Mouse (Mus musculus) testis, postnatal 10 days (tissue): ENCODE data around the gene Fam205a1.
"Not testable (repeated sequence)": the region's sequence is repeated elsewhere in the genome, so short reads cannot be mapped to it uniquely, and the experiment has no call there.

ENCODE experiments used
- DNase-seq: peaks from one replicate; pipeline ENCODE4 v3.0.0; 2021; ENCODE audit warnings: low spot score

Gene Fam205a1

DNA sequence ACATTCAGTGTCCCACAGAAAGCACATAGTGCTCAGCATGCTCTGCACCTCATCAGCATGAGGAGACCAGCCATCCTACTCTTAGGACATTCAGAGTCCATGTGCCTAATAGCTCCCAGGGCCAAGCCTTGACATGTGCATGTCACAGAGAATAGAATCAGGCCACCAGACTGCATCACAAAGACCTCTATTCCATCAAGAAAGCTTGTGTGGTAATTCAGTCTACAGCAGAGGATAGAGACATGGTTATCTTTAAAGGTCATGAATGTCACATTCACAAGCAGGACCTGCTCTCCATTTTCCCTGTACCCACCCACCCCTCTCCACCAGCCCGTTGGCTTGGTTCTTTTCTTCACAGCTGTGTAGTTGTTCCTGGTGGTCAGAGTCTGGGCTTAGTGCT is at the start of gene Fam205a1:
TSS of gene Fam205a1 (minus strand) at position 101 of the 400 bp plus-strand sequence.
- DNase-seq = not testable (repeated sequence)

DNA sequence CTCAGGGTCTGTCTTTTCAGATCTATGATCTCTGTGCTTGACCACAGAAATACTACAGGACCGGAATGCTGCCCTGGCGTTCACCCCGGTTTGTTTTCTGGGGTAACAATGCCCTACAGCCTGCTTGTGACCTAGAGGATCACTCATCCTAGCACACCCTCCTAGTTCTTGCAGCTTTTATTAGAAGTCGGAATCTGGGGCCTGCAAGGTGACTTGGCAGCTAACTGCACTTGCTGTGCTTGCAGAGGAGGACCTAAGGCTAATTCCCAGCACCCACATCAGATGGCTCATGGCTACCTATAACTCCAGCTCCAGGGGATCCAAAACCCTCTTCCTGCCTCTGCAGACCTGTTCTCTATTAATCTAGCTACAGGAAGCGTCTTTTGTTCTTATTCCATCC is 49.0 kb upstream of the Fam205a1 start:
- peak; percentile 25 for DNase-seq

DNA sequence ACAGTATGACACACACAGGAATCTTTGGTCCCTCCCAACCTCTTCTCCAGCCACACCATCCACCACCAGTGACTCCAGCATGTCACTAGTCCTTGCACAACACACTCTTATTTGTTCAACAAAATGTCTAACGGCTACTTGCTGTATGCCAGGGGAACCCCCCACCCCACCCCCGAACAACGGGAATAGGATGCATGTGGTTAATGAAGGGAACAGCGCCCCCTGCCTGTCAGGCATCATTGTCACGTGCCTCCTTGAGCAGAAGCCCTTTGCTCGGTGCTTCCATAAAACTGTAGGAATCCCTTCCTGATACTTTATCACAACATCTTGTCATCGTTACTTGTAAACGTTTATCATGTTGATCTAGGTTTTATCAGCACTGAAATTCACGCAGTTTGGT is 48.5 kb upstream of the Fam205a1 start:
- DNase-seq = peak; percentile 65

DNA sequence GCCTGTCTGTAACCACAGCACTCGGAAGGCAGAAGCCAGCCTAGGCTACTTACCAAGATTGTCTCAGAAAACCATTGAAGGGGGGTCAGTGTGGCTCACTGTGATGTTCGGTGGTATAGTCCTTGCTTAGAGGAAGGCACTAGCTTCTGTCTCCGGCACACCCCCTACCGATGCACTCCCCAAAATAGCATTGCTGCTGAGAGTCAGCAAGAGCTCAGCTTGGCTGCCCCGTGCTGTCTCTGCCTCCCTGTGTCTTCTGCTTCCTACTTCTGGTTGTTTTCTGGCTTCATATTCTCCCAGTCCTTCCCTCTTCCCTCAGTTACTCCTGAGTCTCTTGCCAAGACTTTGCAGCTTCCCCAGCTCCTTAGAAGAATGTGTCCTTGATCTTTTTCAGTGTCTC is 47.2 kb upstream of the Fam205a1 start:
- peak; percentile 38 for DNase-seq

DNA sequence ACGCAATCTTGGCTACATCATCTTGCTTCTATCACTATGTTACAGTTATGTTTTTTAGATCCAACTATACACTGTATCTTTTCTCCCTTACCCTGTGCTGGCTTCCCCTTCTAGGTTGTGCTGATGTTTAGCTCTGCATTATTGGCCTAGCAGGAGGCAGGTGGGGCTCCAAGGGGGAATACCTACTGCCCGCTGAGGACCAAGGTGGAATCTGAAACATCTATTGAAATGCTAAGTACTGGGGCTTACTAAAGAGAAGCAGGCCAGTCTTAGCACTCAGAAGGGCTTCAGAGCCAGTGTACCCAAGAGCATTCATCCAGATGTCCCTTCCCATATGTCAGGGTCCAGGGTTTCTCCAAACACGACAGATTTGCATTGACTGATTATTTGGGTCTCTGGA is 45.2 kb upstream of the Fam205a1 start:
- DNase-seq = no peak

DNA sequence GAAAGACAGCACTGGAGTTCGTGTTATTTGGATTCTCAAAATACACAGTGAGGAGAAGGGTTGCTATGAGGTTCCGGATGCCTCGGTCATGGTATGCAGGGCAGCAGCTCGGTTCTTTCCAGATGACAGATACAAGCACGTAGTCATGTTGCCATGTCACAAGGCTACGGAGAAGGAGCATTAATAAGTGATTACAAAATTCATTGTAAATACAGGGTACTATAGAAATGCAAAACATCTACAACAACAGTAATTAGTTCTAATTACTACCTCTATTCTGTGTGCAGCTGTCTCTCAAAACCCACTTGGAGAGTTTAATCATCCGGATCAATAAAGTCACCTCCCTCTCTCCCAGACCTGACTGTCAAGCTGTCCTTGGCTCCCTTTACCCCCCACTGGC is 41.4 kb upstream of the Fam205a1 start:
- DNase-seq = no peak

DNA sequence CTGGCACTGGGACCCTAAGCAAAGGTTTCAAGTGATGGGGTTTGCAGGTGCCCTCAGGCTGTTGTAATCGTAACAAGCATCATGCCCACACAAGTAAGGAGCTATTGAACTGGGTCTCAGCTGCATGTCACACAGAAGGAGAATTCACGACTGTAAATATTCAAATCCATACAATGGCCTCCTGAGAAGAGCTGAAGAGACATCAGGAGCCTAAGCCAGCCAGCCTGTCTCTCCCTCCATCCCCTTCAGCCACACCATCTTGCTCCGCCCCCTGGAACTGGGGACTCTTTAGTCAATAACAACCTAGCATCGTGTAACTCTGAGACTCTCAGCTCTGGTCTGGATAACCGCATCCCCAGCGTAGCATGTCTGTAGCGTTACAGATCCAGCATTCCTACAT is 37.5 kb upstream of the Fam205a1 start:
- DNase-seq = peak; percentile 21

DNA sequence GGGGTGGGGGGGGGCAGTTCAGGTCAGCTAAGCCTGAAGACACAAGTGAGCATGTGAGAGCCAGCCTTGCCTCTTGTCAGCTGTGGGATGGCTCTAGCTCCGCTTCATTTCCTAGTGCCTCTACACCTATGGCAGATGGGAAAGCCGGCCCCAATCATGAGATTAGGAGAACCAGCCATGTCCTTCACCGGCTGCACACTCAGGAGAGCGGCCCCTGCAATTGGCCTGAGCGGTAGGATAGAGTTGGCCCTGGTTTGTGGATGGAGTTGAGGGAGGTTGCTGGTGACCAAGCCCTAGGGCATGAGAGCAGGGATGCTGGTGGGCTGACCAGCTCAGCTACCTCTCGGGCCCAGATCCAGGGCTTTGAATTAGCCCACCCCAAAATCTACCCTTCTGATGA is 35.1 kb upstream of the Fam205a1 start:
- DNase-seq = peak; percentile 29

DNA sequence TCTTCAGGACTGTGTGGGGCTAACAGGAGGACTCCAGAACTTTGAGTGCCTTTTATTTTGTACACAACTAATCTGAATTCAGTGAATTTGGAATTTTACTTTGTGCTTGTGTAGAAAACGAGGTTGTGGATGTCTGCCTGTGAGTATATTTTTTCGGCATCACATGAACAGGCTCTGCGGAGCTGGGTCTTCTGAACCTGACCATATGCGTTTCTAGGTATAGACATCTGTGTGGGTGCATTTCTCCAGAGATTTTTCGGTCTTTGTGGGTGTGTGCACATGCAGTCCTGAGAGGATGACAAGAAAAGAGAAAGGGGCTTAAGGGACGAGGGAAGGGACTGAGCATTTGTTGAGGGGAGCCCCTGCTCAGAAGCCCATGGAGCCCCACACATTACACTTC is 33.2 kb upstream of the Fam205a1 start:
- peak; percentile 21 for DNase-seq

DNA sequence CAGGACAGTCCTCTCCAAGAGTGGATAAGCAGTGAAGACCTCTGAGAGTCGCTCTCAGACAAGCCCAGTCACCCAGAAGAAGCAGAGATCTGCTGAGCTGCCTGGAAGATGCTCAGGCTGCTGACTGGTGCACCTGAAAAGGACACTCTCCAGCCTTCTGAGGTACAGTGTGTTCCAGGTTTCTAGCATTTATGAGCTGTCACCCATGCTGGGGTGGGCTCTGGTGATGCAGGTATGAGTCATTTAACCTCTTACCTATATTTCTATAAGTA is 26.9 kb upstream of the Fam205a1 start:
- DNase-seq = no peak

DNA sequence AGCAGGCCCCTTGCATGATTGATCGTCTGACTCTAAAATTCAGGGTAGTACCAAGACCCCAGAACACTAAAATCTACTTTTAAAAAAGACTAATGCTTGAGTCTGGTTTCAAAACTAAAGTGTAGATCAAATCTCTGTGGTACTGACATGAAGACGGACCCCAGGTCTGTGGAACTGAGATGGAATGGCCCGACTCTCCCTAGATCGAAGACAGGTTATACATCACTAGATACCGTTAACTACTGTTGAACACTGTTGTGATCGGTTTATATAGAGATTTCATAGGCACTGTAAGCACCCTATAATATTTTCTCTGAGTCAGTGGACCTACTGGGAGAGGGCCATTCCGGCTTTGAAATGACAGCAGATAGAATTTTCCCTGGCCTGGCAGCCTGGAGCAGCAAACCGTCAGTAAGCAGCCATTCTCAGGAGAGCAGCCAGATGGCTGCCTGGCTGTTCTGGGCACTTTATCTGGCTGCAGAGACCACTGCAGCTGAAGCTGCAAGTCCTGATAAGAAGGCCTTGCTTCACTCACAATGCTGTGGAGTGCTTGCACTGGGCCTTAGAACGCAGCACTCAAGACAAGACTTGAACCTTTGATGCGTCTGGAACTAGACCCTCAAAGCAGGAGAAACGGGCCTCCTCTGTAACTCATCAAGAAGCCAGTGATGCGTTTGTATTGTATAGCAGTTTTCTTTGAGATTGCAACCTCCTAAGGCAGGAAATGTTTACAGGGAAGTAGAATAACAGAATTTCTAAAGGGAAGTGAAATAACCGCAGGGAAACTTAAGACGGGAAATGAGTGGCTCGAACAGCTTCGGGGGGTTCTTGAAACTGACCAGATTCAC is 26.4 kb upstream of the Fam205a1 start:
- no peak for DNase-seq

DNA sequence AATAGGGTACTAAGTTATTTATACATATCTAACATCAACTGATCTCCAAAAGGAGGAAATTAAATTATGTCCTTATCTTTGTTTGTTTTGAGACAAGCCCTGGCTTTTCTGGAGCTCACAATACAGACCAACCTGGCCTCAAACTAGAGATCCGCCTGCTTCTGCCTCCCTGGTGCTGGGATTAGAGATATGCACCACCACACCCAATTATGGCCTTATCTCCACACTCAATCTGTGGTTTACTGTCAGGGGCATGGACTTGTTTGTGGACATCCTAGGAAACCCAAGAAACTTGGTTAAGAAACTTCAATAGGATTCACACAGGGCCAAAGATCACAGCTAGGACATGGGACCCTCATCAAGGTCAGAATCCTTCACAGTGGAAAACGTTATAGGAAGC is 24.0 kb upstream of the Fam205a1 start:
- DNase-seq = peak; percentile 5

DNA sequence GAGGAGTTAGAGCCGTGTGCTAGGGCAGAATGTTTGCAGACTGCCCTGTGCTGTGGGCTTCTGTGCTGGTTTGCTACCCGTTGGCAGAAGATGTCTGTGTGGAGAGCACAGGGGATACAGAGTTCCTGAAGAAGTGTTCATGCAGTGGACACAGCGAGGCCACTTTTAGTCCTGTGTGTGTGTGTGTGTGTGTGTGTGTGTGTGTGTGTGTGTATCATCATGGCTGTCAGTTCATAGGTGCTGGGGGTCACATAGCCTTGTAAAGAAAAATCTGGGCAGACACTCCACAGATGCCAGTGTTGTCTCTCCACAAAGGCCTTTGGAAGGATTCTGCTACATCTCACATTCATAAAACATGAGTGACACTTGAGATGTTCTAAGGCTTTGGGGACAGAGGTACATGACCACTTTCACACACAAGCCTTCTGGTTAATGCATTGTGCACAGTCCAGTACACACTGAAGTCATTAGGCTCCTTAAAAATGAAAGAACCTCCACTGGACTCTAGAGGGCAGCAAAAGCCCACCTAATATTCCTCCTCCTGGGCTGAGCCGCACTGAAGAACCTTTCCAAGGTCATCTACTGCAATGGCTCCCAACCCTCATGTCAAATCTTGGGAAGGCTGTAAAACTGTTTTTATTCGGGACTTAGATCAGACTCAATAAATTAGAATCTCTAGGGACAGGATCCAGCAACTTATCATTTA is 23.1 kb upstream of the Fam205a1 start:
- peak; percentile 53 for DNase-seq

DNA sequence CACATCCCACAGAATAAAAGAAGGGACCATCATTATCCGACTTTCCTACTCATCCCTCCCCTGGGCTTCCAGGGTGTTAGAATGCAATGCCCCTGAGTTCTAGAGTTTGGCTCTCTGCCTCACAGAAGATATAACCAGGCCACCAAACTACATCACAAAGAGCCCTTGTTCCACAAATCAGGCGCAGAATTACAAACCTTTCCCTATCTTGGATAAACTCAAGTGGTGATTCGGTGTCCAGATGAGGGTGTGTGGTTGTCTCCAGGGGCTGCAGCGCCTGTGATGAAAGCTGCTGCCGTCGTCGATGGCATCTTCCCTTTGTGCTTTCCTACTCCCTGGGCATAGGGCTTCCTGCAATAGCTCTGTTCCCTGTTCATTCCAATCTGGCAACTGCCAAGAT is 20.4 kb upstream of the Fam205a1 start, which contains the start of gene Fam205c:
TSS of gene Fam205c (minus strand) at position 101 of the 400 bp plus-strand sequence.
- DNase-seq = peak; percentile 30

DNA sequence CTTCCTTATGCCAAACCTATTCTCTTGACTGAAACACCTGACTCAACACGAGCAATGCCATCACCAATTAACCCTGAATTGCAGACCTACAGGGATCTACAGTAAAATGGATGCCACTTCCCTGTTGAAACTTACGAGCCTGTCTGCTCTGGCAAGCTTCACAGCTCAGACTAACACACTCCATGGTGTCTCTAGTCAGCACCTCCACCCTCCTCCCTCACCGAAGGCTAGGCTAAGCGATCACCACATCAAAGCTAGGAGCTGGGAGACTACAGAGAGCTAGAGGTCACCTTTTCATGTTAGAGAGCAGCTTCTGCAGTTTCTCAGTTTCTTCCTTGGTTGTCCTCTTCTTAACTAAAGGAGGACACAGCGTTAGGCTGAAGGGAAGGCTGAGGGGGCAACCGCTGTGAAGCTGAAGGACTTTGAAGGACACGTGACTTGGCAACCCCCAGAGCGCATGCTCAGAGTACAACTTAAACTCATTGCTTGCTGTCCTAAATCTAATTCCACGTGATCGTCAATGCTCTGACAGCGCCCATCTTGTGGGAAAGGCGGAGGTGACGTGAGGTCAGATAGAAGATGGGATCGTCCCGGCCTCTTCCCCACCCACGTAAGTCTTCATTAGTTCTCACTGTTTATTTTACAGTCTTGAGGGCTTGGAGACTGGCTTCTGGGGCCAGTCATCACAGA is 19.2 kb upstream of the Fam205a1 start:
- DNase-seq = peak; percentile 35

DNA sequence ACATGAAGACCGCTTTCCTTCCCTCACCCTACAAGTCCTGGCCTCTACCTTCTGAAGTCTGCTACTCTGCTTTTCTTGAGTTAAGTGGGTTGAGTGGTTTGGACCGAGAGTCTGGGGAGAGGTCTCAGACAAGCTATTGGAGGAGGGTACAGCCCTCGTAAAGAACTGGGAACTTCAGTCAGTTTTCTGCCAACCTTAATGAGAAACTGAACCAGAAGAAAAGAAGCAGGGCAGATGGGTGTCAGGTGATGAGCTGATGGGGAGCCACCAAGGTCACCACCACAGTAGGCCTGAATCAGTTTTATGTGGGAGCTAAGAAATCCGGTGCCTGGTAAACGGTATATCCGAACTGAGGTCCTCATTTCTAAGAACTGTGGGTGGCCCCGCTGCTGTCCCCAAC is 18.5 kb upstream of the Fam205a1 start:
- DNase-seq = peak; percentile 10

DNA sequence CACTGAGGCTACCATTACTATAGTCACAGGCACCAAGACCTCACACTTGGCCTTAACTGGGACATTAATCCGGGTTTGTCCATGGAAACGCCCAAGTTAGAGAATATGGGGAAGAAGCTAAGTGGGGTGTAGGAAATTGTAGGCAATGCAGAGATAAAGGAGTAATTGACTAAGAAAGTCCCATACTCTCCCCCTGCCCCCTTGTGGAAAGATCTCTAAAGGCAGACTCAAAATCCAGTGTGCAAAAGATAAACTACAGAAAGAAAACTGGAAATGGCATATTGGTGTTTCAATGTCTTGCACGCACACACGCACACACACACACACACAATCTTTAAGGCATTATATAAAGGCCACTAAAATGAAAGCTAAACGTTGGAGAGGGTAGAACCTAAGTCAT is 17.1 kb upstream of the Fam205a1 start:
- DNase-seq = peak; percentile 19

DNA sequence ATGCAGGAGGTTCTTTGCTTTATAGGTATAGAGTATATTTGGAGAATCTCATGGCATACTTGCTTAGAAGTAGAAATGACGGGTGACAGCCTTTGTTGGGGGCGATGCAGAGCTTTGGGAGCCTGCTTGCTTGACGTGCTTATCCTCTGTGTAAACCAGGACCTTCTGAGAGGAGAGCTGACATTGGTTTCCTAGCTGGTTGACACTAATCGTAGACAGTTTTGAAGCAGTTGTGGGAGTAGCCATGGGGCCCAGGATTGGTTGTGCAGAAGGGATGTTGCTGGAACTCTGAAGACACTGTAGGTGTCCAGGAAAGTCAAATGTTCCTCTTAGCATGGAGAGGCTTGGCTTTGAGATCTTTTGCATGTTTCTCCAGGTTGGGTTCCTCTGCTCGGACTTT is 14.5 kb upstream of the Fam205a1 start:
- DNase-seq = no peak

DNA sequence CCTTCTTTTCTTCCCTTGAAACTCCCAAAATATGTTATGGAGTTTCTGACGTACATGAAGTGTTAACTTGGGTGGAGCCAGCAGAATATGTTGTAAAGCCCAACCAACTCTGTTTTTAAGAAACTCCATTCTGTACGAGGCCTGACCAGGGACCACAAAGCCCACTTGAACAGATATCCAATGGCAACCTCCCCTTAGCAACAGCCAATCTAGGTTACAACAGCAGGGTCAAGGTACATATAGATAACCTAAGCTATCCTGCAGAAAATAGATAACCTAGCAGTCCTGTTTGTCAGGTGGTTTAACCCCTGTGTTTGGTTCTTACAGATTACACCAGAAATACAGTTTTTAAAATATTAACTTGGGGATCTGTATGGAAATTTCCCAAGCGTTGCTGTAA is 13.7 kb upstream of the Fam205a1 start:
- DNase-seq = no peak

DNA sequence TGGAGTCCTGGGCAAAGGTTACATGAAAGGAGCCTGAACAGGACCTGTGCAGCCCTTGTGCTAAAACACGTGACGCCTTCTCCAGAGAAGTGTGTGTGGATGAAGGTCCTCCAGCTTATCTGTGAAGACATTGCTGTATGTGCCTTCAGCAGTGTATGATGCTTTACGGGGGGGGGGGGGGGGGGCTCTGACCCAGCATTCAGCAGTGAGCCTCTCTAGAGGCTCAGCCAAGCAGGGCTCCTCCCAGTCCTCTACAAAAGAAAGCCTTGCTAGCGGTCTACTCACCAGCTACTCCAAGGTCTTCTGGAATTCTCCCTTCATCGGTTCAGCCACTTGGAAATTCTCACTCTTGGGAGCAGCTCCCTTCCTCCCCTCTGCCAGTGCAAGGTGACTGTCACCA is 9.8 kb upstream of the Fam205a1 start:
- not testable (repeated sequence) for DNase-seq

DNA sequence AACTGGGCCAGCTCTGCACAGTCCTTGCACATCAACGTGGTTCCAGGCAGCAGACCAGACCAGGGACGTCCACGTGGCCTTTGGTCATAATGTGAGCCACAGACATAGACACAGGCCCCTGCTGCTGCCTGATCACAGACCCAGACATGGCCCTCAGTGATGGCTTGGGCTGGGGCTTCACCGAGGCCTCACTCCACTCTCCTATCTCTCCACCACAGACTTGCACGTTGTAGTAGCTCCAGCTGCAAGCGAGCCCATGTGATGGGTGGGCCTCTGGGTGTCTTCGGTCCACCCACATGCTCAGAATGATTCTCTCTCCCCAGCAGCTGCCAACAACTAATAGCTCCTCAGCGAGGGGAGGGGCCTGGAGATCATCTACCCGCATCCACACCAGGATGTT is 6.8 kb upstream of the Fam205a1 start:
- DNase-seq = not testable (repeated sequence)

DNA sequence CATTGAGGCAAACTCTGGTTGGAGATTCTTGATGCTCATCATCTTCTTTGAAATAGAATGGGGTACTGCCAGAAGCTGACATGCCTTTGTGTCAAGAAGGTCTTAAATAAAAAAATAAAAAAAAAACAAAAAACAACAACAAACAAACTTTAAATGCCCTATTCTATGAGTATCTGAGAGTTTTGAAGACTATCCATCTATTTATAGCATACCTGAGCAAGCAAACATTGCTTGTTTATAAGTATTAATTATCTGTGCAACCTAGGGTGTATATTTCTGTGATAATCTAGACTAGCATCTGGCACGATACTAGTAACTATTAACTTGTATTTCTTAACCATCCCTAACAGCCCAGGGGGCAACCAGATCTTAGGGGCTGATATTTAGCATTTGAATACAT is 3.0 kb upstream of the Fam205a1 start, which contains the start of gene Gm12394:
TSS of gene Gm12394 (minus strand) at position 101 of the 400 bp plus-strand sequence.
- not testable (repeated sequence) for DNase-seq
